Mouse (Mus musculus) heart, postnatal 4 days (tissue): ENCODE data around the gene H2al1m. TPM values are rescaled to one million over a fixed set of nuclear protein-coding genes. Genes with fewer than 3 reads are reported as not detected.
"Not testable (repeated sequence)": the region's sequence is repeated elsewhere in the genome, so short reads cannot be mapped to it uniquely, and the experiment has no call there.

ENCODE experiments used
- DNase-seq: peaks from one replicate; pipeline ENCODE4 v3.0.0; 2021
- total RNA-seq, 2 experiments: library from RNA; stranded (reverse); gene quantifications; 2 replicates each; pipeline ENCODE4 v1.2.3; 2021

Gene H2al1m
- total RNA-seq, 2 experiments from 2014 or later, result 0.76 to 1.1 TPM

DNA sequence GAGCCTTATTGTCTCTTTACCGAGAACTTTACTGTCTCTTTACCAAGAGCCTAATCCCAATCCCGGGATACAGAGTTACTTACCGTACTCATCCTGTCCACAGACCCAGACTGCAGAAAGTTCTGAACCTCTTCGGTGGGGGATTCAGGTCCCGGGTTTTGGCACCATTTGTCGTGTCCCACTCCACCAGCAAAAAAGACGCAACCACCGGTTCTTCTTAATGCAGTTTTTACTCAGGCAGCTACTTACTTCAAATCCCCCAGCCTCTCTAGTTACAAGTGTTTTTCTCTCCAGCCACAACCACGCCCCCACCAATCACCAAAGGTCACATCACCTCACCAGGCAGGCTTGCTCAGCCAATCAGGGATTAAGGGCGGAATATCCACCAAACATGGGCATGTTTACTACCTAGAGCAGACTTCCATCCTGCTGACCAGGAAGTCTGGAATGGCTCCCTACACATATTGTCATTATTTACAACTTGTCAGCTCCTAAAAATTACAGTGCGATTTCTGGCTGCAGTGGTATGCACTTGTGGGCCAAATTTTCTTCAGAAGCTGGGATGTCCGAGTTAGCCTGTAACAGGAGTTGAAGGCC, 48.9 kb downstream of the H2al1m start:
- DNase-seq, result not testable (repeated sequence)

DNA sequence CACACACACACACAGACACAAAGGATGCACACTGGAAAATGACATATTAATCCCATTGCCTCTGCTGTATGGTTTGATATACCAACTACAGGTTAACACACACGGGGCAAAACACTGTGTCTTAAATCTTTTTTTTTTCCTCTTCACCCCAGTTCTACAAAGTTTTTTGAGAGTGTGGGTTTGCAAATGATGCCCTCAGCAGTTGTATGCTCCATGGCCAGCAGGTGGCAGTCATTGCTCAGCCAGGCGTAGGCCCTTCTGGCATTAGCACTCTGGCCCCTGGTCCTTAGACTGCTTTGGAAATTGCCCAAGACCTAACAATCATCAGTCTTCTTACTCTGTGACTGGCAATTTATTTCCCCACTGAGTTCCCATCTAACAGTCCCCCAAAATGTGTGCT, 49.5 kb downstream of the H2al1m start:
- DNase-seq, result peak; percentile 83

Other genes starting within 250 kb of the H2al1m start
- gene Fthl17f, start 220.7 kb upstream of the H2al1m start, total RNA-seq, result not detected
- not detected for gene 4930402K13Rik, start 179.2 kb upstream of the H2al1m start, total RNA-seq
- gene Lancl3, start 83.9 kb upstream of the H2al1m start, total RNA-seq, result 1 to 10 TPM; 4.0 to 5.7 TPM
- gene Gm14862, start 26.9 kb upstream of the H2al1m start, total RNA-seq, result not detected
- gene Xk, start 11.0 kb upstream of the H2al1m start, total RNA-seq, result 1 to 10 TPM; 4.6 to 4.9 TPM
- not detected for gene H2al1k, start 66.9 kb downstream of the H2al1m start, total RNA-seq
- 1 to 10 TPM; 3.1 to 6.2 TPM for gene Cybb, start 204.0 kb downstream of the H2al1m start, total RNA-seq